26 mouse cellular contexts compared by ENCODE assay signal in genomic region chr1:181138730-181139129, GRCm38 (mm10). TPM values are rescaled to one million over a fixed set of nuclear protein-coding genes. Genes with fewer than 3 reads are reported as not detected.
DNase-seq lines count a peak whose midpoint lies in the region; ATAC-seq lines count a peak whose summit lies in the region.
"Had no signal": no experiment of that assay in that cellular context is flagged by ENCODE, and none has a peak within 500 bp of the region (broad histone marks: within the 10 kb centered on the region; RNA-seq: fewer than 3 reads in every experiment).

No protein-coding gene starts in this region.

- no peaks in the 10 kb centered on the region for H3K4me1 ChIP-seq in midbrain, embryonic 11.5 days (ENCODE audit: control insufficient read depth, insufficient read depth, low read length)
- H3K4me1 ChIP-seq in midbrain, embryonic 16.5 days (ENCODE audit: control insufficient read depth, insufficient read depth, low read length) = peaks cover 10% of the 10 kb centered on the region

- 92% methylated on average over 7 of the region's 7 CpGs for WGBS in midbrain, embryonic 11.5 days
- 92% methylated on average over 7 of the region's 7 CpGs for WGBS in midbrain, embryonic 16.5 days

- H3K4me3 ChIP-seq in midbrain, embryonic 11.5 days (ENCODE audit: low read depth, low read length) = no peak overlapping the region
- no peak overlapping the region for H3K4me3 ChIP-seq in midbrain, embryonic 16.5 days (ENCODE audit: low read depth, low read length)
- H3K4me3 ChIP-seq: embryonic facial prominence, embryonic 12.5 days; embryonic facial prominence, embryonic 15.5 days; gastrocnemius, adult 2 months; heart, embryonic 12.5 days; heart, embryonic 15.5 days; hindbrain, embryonic 10.5 days; hindbrain, embryonic 15.5 days had no signal

- H3K9me3 ChIP-seq in midbrain, embryonic 11.5 days (ENCODE audit: control insufficient read depth, low read length) = no peaks in the 10 kb centered on the region
- H3K9me3 ChIP-seq in midbrain, embryonic 16.5 days (replicated peaks; ENCODE audit: control insufficient read depth, low read length, poor library complexity, severe bottlenecking) = no peaks in the 10 kb centered on the region
- H3K9me3 ChIP-seq: embryonic facial prominence, embryonic 12.5 days; embryonic facial prominence, embryonic 15.5 days; heart, embryonic 12.5 days; heart, embryonic 15.5 days; hindbrain, embryonic 10.5 days; hindbrain, embryonic 15.5 days had no signal

- H3K27me3 ChIP-seq in midbrain, embryonic 11.5 days (ENCODE audit: control insufficient read depth, insufficient read depth, low read length) = no peaks in the 10 kb centered on the region
- H3K27me3 ChIP-seq in midbrain, embryonic 16.5 days (ENCODE audit: control insufficient read depth, insufficient read depth, low read depth, low read length) = no peaks in the 10 kb centered on the region
- H3K27me3 ChIP-seq: embryonic facial prominence, embryonic 12.5 days; embryonic facial prominence, embryonic 15.5 days; heart, embryonic 12.5 days; heart, embryonic 15.5 days; hindbrain, embryonic 15.5 days had no signal

- intact Hi-C loops in left cerebral cortex, postnatal 4 days (cut with DNase I) = no loop called here

- peaks cover 7% of the 10 kb centered on the region; the same call in 1 of the 2 replicates for H3K36me3 ChIP-seq in midbrain, embryonic 11.5 days (ENCODE audit: control insufficient read depth, insufficient read depth, low read length)
- peaks cover 24% of the 10 kb centered on the region for H3K36me3 ChIP-seq in midbrain, embryonic 16.5 days (ENCODE audit: control insufficient read depth, insufficient read depth, low read length)

- ATAC-seq in midbrain, embryonic 11.5 days (ENCODE audit: low FRiP score) = no peak
- ATAC-seq in midbrain, embryonic 16.5 days = no peak
- ATAC-seq in CD4-positive, CD25-positive, alpha-beta regulatory T cell, adult 4 months = peak; percentile 78
- ATAC-seq: forebrain, embryonic 14.5 days; forebrain, postnatal 0 days; intestine, embryonic 16.5 days had no signal

- no peak overlapping the region for H3K27ac ChIP-seq in midbrain, embryonic 11.5 days (ENCODE audit: low read depth, low read length)
- no peak overlapping the region for H3K27ac ChIP-seq in midbrain, embryonic 16.5 days (ENCODE audit: low read length)
- H3K27ac ChIP-seq: embryonic facial prominence, embryonic 12.5 days; embryonic facial prominence, embryonic 15.5 days; gastrocnemius, adult 2 months; heart, embryonic 15.5 days; hindbrain, embryonic 10.5 days; hindbrain, embryonic 15.5 days had no signal

- no peak overlapping the region for H3K4me2 ChIP-seq in midbrain, embryonic 11.5 days
- no peak overlapping the region for H3K4me2 ChIP-seq in midbrain, embryonic 16.5 days (ENCODE audit: low read length)
- H3K4me2 ChIP-seq: embryonic facial prominence, embryonic 12.5 days; embryonic facial prominence, embryonic 15.5 days; heart, embryonic 12.5 days; heart, embryonic 15.5 days; hindbrain, embryonic 15.5 days had no signal

- peak; percentile 59 for DNase-seq in midbrain, embryonic 11.5 days (ENCODE audit: low spot score, missing footprints)
- peak; percentile 79 for DNase-seq in induced T-regulatory cell, adult 2 months (ENCODE audit: low read depth)
- DNase-seq in left cerebral cortex, postnatal 4 days = no peak
- no peak for DNase-seq in layer of hippocampus, adult 18-20 months (ENCODE audit: low spot score in 2 of 2)
- no peak for DNase-seq in lung, postnatal 36 days
- DNase-seq: adrenal gland, postnatal 10 days; adrenal gland, postnatal 36 days; cerebellum, adult 2 months; cerebellum, adult 9-11 months; cerebellum, postnatal 25 days; forebrain, postnatal 0 days; gastrocnemius, adult 2 months; gastrocnemius, postnatal 14 days; heart, adult 18-20 months; heart, postnatal 10 days; heart, postnatal 36 days had no signal

- no peak overlapping the region for H3K9ac ChIP-seq in midbrain, embryonic 11.5 days (ENCODE audit: low read length)
- no peak overlapping the region for H3K9ac ChIP-seq in midbrain, embryonic 16.5 days (ENCODE audit: low read depth, low read length)
- H3K9ac ChIP-seq: embryonic facial prominence, embryonic 12.5 days; embryonic facial prominence, embryonic 15.5 days; forebrain, postnatal 0 days; heart, embryonic 12.5 days; heart, embryonic 15.5 days; hindbrain, embryonic 15.5 days had no signal

RNA-seq across cellular contexts. Expression of gene Nvl, which starts 5.3 kb away (rescaled TPM):
- polyA plus RNA-seq in midbrain, embryonic 11.5 days (2014; fragmentation: Nextera tagmentation; extraction: Ambion mirVana) = 35.1 and 36.9 TPM in 2 replicates
- polyA plus RNA-seq in midbrain, embryonic 16.5 days (2015; fragmentation: Nextera tagmentation; extraction: Ambion mirVana) = 48.6 and 50.3 TPM in 2 replicates
- 10 to 100 TPM; 36.4 to 43.5 TPM for polyA plus RNA-seq in CD4-positive, CD25-positive, alpha-beta regulatory T cell, adult 4 months (2017; shearing (Covaris generic))
- 10 to 100 TPM; 41.0 to 41.1 TPM for total RNA-seq in left cerebral cortex, postnatal 4 days (2021)
- total RNA-seq in layer of hippocampus, adult 18-20 months (2021) = 10 to 100 TPM; 29.2 to 30.2 TPM

RNA-seq across cellular contexts. Expression of gene Cnih4, which starts 5.8 kb away (rescaled TPM):
- polyA plus RNA-seq in midbrain, embryonic 11.5 days (2014; fragmentation: Nextera tagmentation; extraction: Ambion mirVana) = 93.6 and 101 TPM in 2 replicates
- 42.2 and 49.1 TPM in 2 replicates for polyA plus RNA-seq in midbrain, embryonic 16.5 days (2015; fragmentation: Nextera tagmentation; extraction: Ambion mirVana)
- polyA plus RNA-seq in CD4-positive, CD25-positive, alpha-beta regulatory T cell, adult 4 months (2017; shearing (Covaris generic)) = 10 to 100 TPM; 65.6 to 72.8 TPM
- total RNA-seq in left cerebral cortex, postnatal 4 days (2021) = 10 to 100 TPM; 22.7 to 23.1 TPM
- total RNA-seq in layer of hippocampus, adult 18-20 months (2021) = 10 to 100 TPM; 30.1 to 30.9 TPM

Comparison
In these comparisons a context has a peak if more than half of its experiments do, and no peak if none do; other contexts are left out.
1. DNase-seq: peak in midbrain, embryonic 11.5 days (single experiment) and induced T-regulatory cell, adult 2 months (single experiment); none in left cerebral cortex, postnatal 4 days (single experiment), layer of hippocampus, adult 18-20 months (0 of 2) and lung, postnatal 36 days (single experiment).